Mouse (Mus musculus): ENCODE measurements at regions not wholly inside any gene's neighbourhood (a gene's known extent, or its start where the extent isn't known, plus 50 kb on each side); places are given as distances from the start of the nearest gene placed in this dataset.

DNA sequence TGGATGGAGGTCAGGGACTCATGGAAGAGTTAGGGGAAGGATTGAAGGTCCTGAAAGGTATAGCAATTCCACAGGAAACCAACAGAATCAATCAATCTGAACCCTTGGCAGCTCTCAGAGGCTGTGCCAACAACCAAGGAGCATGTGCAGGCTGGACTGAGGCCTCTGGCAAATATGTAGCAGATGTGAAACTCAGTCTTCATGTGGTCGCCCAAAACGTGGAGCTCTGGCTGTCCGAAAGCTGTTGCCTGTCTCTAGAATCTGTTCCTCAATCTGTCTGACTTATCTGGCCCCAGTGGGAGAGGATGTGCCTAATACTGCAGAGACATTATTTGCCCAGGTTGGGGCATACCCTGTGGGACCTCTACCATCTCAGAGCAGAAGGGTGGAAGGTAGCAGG lies 1095.4 kb upstream of the Sel1l start:
- TF ChIP-seq EP300 (IDR thresholded peaks at IDR 0.05; ENCODE audit: low read depth) (no peak), CTCF (IDR thresholded peaks at IDR 0.05; ENCODE audit: low read depth) (no peak)
